Mouse (Mus musculus): ENCODE measurements around the gene Mael.

- TF ChIP-seq CTCF (IDR thresholded peaks at IDR 0.05; ENCODE audit: low read depth): no peak
- no peak for TF ChIP-seq EP300 (optimal IDR thresholded peaks at IDR 0.05)
Observed at GRCm38 (mm10) chr1:166282597-166283210, 44.2 kb upstream of the Mael start.
